Mouse (Mus musculus) limb, embryonic 14.5 days (tissue): ENCODE data around the gene Cald1. TPM values are rescaled to one million over a fixed set of nuclear protein-coding genes. Genes with fewer than 3 reads are reported as not detected.

Source experiments
- ATAC-seq: fragments of 200-750 bp; cut with Nextera tagmentation; 2 replicates; pipeline ENCODE4 v1.8.0; 2017; ENCODE audit warnings: low read depth, moderate number of reproducible peaks, moderate TSS enrichment; ENCODE audit not compliant: low FRiP score
- DNase-seq: peaks from one replicate; pipeline ENCODE4 v3.0.0-alpha.2; 2015; ENCODE audit warnings: low spot score
- H3K27ac ChIP-seq: fragments of 300-500 bp; sonication (generic); replicated peaks from 2 replicates; pipeline ENCODE4 v1.5.1; 2014; ENCODE audit warnings: low read depth, mild to moderate bottlenecking, low read length, moderate library complexity, mixed read lengths
- H3K27me3 ChIP-seq: fragments of 300-500 bp; sonication (generic); 2 replicates; pipeline ENCODE4 v1.6.1; 2014; ENCODE audit warnings: low read length, mixed read lengths; ENCODE audit not compliant: control insufficient read depth, insufficient read depth
- H3K36me3 ChIP-seq: fragments of 300-500 bp; sonication (generic); 2 replicates; pipeline ENCODE4 v1.6.1; 2014; ENCODE audit warnings: mild to moderate bottlenecking, low read length, moderate library complexity, mixed read lengths; ENCODE audit not compliant: control insufficient read depth, insufficient read depth
- H3K4me1 ChIP-seq: fragments of 300-500 bp; sonication (generic); 2 replicates; pipeline ENCODE4 v1.6.1; 2014; ENCODE audit warnings: antibody characterized with exemption, low read length, mixed read lengths; ENCODE audit not compliant: control insufficient read depth, insufficient read depth
- H3K4me2 ChIP-seq: fragments of 300-500 bp; sonication (generic); replicated peaks from 2 replicates; pipeline ENCODE4 v1.6.1; 2014; ENCODE audit warnings: low read depth, mild to moderate bottlenecking, low read length, moderate library complexity; ENCODE audit not compliant: severe bottlenecking
- H3K4me3 ChIP-seq: fragments of 300-500 bp; sonication (generic); replicated peaks from 2 replicates; pipeline ENCODE4 v1.5.1; 2014; ENCODE audit warnings: low read length
- H3K9ac ChIP-seq: fragments of 300-500 bp; sonication (generic); 2 replicates; pipeline ENCODE4 v1.6.1; 2014; ENCODE audit warnings: mild to moderate bottlenecking, low read depth, low read length, moderate library complexity; ENCODE audit not compliant: severe bottlenecking
- H3K9me3 ChIP-seq: fragments of 300-500 bp; sonication (generic); 2 replicates; pipeline ENCODE4 v1.6.1; 2016; ENCODE audit warnings: low read length; ENCODE audit not compliant: control insufficient read depth
- POLR2A ChIP-seq: fragments of 200-500 bp; IDR thresholded peaks from 2 replicates; pipeline ENCODE4 v1.8.0; 2012; ENCODE audit warnings: inconsistent platforms, mild to moderate bottlenecking, moderate library complexity, borderline replicate concordance; ENCODE audit not compliant: insufficient read depth, insufficient read length; ENCODE audit errors: extremely low read depth
- whole genome bisulfite sequencing: fragments of 180-500 bp; shearing (Covaris S2); extraction: QIAGEN DNeasy Blood & Tissue Kit; methylation state at CpG from one replicate; pipeline ENCODE4 v1.1.7; 2014; 5-methylcytosine and 5-hydroxymethylcytosine counted together
- polyA plus RNA-seq, 2 experiments: library from polyadenylated mRNA; depleted of rRNA in 1 of 2; stranded (reverse) in 1 of 2; unstranded in 1 of 2; fragments of >200 nt; fragmentation: Nextera tagmentation in 1 of 2; extraction: Ambion mirVana in 1 of 2; gene quantifications; 2 replicates each; pipeline versions ENCODE4 v1.2.1 to v1.2.3; 2012 to 2014

Cald1 gene
- polyA plus RNA-seq, 2 experiments = 127 to 231 TPM

GRCm38 (mm10) chr6:34782493-34782892, 184.2 kb downstream of the Cald1 start:
- Histone ChIP-seq H3K4me1 (no peaks in the 10 kb centered on the region), H3K4me2 (no peak overlapping the region), H3K9me3 (no peaks in the 10 kb centered on the region), H3K36me3 (peaks cover 5% of the 10 kb centered on the region; the same call in 1 of the 2 replicates), H3K9ac (no peak overlapping the region), H3K27ac (no peak overlapping the region), H3K27me3 (no peaks in the 10 kb centered on the region), H3K4me3 (no peak overlapping the region)
- DNase-seq (no peak), ATAC-seq (no peak)
- no peak for TF ChIP-seq POLR2A
- 82% methylated on average over 1 of the region's 1 CpGs for WGBS

DNA sequence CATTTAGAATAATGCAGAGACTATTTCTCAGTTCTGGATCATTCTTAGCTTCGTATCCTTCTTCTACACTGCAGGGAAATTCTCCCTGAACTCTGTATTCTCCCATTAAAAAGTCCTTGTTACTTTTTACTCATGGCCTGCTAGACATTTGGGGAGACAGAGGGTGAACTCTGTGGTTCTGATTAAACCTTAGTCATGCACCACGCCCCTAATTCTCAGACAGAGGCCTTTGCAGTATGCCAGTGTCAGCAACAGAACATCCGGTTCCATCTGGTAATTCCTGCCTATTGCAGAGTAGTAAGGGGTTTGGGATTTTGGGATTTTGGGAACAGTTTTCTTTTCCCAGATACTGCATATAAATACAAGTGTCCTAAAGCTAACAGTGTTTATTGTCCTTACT, 198.6 kb downstream of the Cald1 start:
- no peak for TF ChIP-seq POLR2A
- Histone ChIP-seq H3K36me3 (no peaks in the 10 kb centered on the region), H3K9me3 (no peaks in the 10 kb centered on the region)

GRCm38 (mm10) chr6:34797887-34798286, 199.6 kb downstream of the Cald1 start:
- Histone ChIP-seq H3K27ac (no peak overlapping the region), H3K9ac (no peak overlapping the region), H3K4me2 (no peak overlapping the region), H3K36me3 (no peaks in the 10 kb centered on the region), H3K27me3 (no peaks in the 10 kb centered on the region), H3K9me3 (no peaks in the 10 kb centered on the region), H3K4me3 (no peak overlapping the region), H3K4me1 (no peaks in the 10 kb centered on the region)
- ATAC-seq = no peak
- 68% methylated on average over 3 of the region's 3 CpGs for WGBS
- DNase-seq = no peak
- TF ChIP-seq POLR2A = no peak

More for the DNA sequence above, 198.6 kb downstream of the Cald1 start:
- Histone ChIP-seq H3K27me3 (no peaks in the 10 kb centered on the region), H3K4me1 (no peaks in the 10 kb centered on the region), H3K27ac (no peak overlapping the region), H3K4me3 (no peak overlapping the region), H3K4me2 (no peak overlapping the region), H3K9ac (no peak overlapping the region)
- ATAC-seq (no peak), DNase-seq (no peak)
- WGBS = 70% methylated on average over 3 of the region's 3 CpGs

DNA sequence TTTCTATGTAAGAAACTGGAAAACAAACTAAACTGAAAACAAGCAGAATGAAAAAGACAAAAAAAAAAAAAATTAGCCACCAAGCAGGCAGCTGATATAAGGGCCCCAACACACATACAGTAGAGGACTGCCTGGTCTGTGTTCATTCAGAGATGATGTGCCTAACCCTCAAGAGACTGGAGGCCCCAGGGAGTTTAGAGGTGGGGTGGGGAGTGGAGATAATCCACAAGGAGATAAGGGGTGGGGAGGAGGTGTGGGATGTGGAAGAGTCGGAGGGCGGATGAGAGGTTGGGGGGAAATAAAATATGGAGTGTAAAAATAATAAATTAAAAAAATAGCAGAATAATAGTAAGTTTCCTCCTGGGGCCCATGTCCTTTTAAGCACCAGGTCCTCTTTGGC, 207.3 kb downstream of the Cald1 start:
- no peak overlapping the region for H3K4me3 ChIP-seq
- no peaks in the 10 kb centered on the region for H3K4me1 ChIP-seq
- H3K36me3 ChIP-seq = no peaks in the 10 kb centered on the region
- WGBS = 75% methylated on average over 2 of the region's 2 CpGs
- H3K27ac ChIP-seq = no peak overlapping the region
- DNase-seq (no peak), ATAC-seq (no peak)
- no peak overlapping the region for H3K9ac ChIP-seq
- no peaks in the 10 kb centered on the region for H3K9me3 ChIP-seq
- H3K4me2 ChIP-seq = no peak overlapping the region
- H3K27me3 ChIP-seq = no peaks in the 10 kb centered on the region
- TF ChIP-seq POLR2A = no peak

- H3K9me3 ChIP-seq = no peaks in the 10 kb centered on the region
- H3K4me3 ChIP-seq = no peak overlapping the region
- H3K4me1 ChIP-seq = no peaks in the 10 kb centered on the region
- H3K9ac ChIP-seq = no peak overlapping the region
- no peaks in the 10 kb centered on the region for H3K27me3 ChIP-seq
- DNase-seq = no peak
- no peak overlapping the region for H3K27ac ChIP-seq
- H3K4me2 ChIP-seq = no peak overlapping the region
- no peak for TF ChIP-seq POLR2A
- no peaks in the 10 kb centered on the region for H3K36me3 ChIP-seq
- ATAC-seq = no peak
- WGBS = 90% methylated on average over 4 of the region's 4 CpGs
Observed at GRCm38 (mm10) chr6:34810651-34811050, 212.4 kb downstream of the Cald1 start.

DNA sequence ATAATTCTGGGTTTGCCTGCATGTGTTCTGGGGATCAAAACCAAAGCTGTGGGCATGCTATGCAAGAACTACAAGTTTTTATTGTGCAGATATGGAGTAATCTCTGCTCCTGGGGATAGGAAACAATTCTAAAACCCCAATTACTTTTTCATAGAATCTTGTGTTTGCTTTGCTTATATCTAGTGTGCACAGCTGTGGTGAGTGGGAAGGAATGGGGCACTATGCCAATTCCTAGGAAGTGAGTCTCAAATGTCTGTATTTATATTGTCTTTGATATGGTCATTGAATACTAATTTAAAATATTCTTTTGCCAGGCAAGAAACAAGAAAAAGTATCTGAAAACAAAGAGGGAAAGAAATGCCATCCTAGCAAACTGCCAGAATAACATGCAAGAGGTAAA, 226.1 kb downstream of the Cald1 start:
- ATAC-seq (no peak), DNase-seq (no peak)
- Histone ChIP-seq H3K9ac (no peak overlapping the region), H3K4me1 (no peaks in the 10 kb centered on the region), H3K27me3 (no peaks in the 10 kb centered on the region), H3K36me3 (no peaks in the 10 kb centered on the region), H3K9me3 (0 out of 2 replicates have a peak, but pooled peaks cover 5% of the 10 kb centered on the region), H3K4me2 (no peak overlapping the region), H3K4me3 (no peak overlapping the region), H3K27ac (no peak overlapping the region)
- no peak for TF ChIP-seq POLR2A

Other genes with a start within 250 kb of the Cald1 start
- gene Akr1b8, start 244.4 kb upstream of the Cald1 start, polyA plus RNA-seq (2012; rRNA removed) = 5.6 and 6.5 TPM in 2 replicates
- gene Akr1b8, start 244.4 kb upstream of the Cald1 start, polyA plus RNA-seq (2014; fragmentation: Nextera tagmentation; extraction: Ambion mirVana) = 7.1 and 8.5 TPM in 2 replicates
- gene Akr1b10, start 214.3 kb upstream of the Cald1 start, polyA plus RNA-seq (2012; rRNA removed) = 9.9 and 10.4 TPM in 2 replicates
- 9.6 and 10.2 TPM in 2 replicates for gene Akr1b10, start 214.3 kb upstream of the Cald1 start, polyA plus RNA-seq (2014; fragmentation: Nextera tagmentation; extraction: Ambion mirVana)
- 0.05 TPM in 1 of 2 replicates, not detected in the other for gene Akr1b7, start 186.2 kb upstream of the Cald1 start, polyA plus RNA-seq (2012; rRNA removed)
- not detected in 2 replicates for gene Akr1b7, start 186.2 kb upstream of the Cald1 start, polyA plus RNA-seq (2014; fragmentation: Nextera tagmentation; extraction: Ambion mirVana)
- gene Bpgm, start 122.3 kb upstream of the Cald1 start, polyA plus RNA-seq (2012; rRNA removed) = 30.0 and 38.5 TPM in 2 replicates
- 37.1 and 37.5 TPM in 2 replicates for gene Bpgm, start 122.3 kb upstream of the Cald1 start, polyA plus RNA-seq (2014; fragmentation: Nextera tagmentation; extraction: Ambion mirVana)
- gene Agbl3, start 181.9 kb downstream of the Cald1 start, polyA plus RNA-seq (2012; rRNA removed) = 10.7 and 11.3 TPM in 2 replicates
- gene Agbl3, start 181.9 kb downstream of the Cald1 start, polyA plus RNA-seq (2014; fragmentation: Nextera tagmentation; extraction: Ambion mirVana) = 8.2 and 10.0 TPM in 2 replicates